Mouse (Mus musculus): ENCODE data around the gene Dnajc30.

DNA sequence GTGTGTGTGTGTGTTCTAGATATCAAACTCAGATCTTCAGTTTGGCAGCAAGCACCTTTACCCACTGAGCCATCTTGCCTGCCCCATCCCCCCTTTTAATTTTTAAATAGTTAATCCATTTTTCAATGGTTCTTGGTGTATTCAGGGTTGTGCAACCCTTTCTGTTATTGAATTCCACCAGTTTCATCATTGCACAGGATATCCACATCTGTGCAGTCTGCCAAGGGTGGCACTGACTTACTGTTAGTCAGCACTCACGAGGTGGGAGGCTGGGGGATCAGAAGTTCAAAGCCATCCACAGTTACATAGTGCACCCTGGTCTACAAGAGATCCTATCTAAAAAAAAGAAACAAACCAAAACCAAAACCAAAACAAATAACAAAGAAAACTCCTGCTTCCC lies 37.0 kb downstream of the Dnajc30 start:
- TF ChIP-seq POLR2A (IDR thresholded peaks at IDR 0.05; ENCODE audit: insufficient read depth, low read length) (no peak), EP300 (IDR thresholded peaks at IDR 0.05; ENCODE audit: insufficient read depth, low read depth, low read length) (no peak), CTCF (IDR thresholded peaks at IDR 0.05; ENCODE audit: low read depth, low read length) (no peak)
